In genomic region chr7:45867871-45868270, GRCm38 (mm10) we compare ENCODE assay signal across 11 mouse cellular contexts. TPM values are rescaled to one million over a fixed set of nuclear protein-coding genes. Genes with fewer than 3 reads are reported as not detected.
DNase-seq lines count a peak whose midpoint lies in the region; ATAC-seq and TF ChIP-seq lines count a peak whose summit lies in the region.
"Had no signal": no experiment of that assay in that cellular context is flagged by ENCODE, and none has a peak within 500 bp of the region (broad histone marks: within the 10 kb centered on the region; RNA-seq: fewer than 3 reads in every experiment).

No protein-coding gene starts in this region.

- peak overlapping the region; percentile 16; the same call in 1 of the 2 replicates for H3K4me2 ChIP-seq in stomach, embryonic 15.5 days
- no peak overlapping the region for H3K4me2 ChIP-seq in stomach, postnatal 0 days (replicated peaks; ENCODE audit: low read depth)

- no peak overlapping the region for H3K4me3 ChIP-seq in stomach, embryonic 15.5 days (replicated peaks)
- no peak overlapping the region for H3K4me3 ChIP-seq in stomach, postnatal 0 days (ENCODE audit: low read depth, low read length)
- peak overlapping the region; percentile 72; the same call in 1 of the 2 replicates for H3K4me3 ChIP-seq in hindbrain, embryonic 10.5 days
- H3K4me3 ChIP-seq in midbrain, embryonic 10.5 days, result peak overlapping the region; percentile 26; the same call in 1 of the 2 replicates
- H3K4me3 ChIP-seq: erythroblast, embryonic 14.5 days had no signal

- no peaks in the 10 kb centered on the region for H3K9me3 ChIP-seq in stomach, embryonic 15.5 days
- no peaks in the 10 kb centered on the region for H3K9me3 ChIP-seq in stomach, postnatal 0 days (ENCODE audit: control insufficient read depth, low read length)
- no peaks in the 10 kb centered on the region for H3K9me3 ChIP-seq in hindbrain, embryonic 10.5 days
- no peaks in the 10 kb centered on the region for H3K9me3 ChIP-seq in midbrain, embryonic 10.5 days (replicated peaks)

- no peak for ATAC-seq in stomach, embryonic 15.5 days (ENCODE audit: insufficient read depth, low FRiP score, low read depth)
- no peak for ATAC-seq in stomach, postnatal 0 days (ENCODE audit: low FRiP score, low TSS enrichment)
- ATAC-seq in granulocyte monocyte progenitor cell, adult 5-6 weeks (replicated peaks; ENCODE audit: poor library complexity, severe bottlenecking), result no peak

- no peak for TF ChIP-seq EP300 in stomach, postnatal 0 days (optimal IDR thresholded peaks at IDR 0.05)

- DNase-seq in stomach, postnatal 0 days (ENCODE audit: low spot score), result no peak
- peak; percentile 40 for DNase-seq in hindbrain, embryonic 10.5 days (ENCODE audit: low spot score)
- peak; percentile 44 for DNase-seq in midbrain, embryonic 10.5 days (ENCODE audit: low spot score)
- no peak for DNase-seq in cerebellum, adult 8-10 months
- no peak for DNase-seq in retina, postnatal 1 day
- DNase-seq: liver; lung, postnatal 36 days; thymus, postnatal 36 days had no signal

- H3K9ac ChIP-seq in stomach, embryonic 15.5 days, result no peak overlapping the region
- no peak overlapping the region for H3K9ac ChIP-seq in stomach, postnatal 0 days (ENCODE audit: low read length)

- 43% methylated on average over 2 of the region's 2 CpGs for WGBS in stomach, embryonic 15.5 days
- 52% methylated on average over 2 of the region's 2 CpGs for WGBS in stomach, postnatal 0 days
- 0% methylated on average over 2 of the region's 2 CpGs for WGBS in hindbrain, embryonic 10.5 days
- 11% methylated on average over 2 of the region's 2 CpGs for WGBS in midbrain, embryonic 10.5 days

- H3K27me3 ChIP-seq in stomach, embryonic 15.5 days (replicated peaks), result peaks cover 37% of the 10 kb centered on the region
- H3K27me3 ChIP-seq in stomach, postnatal 0 days (ENCODE audit: control insufficient read depth, insufficient read depth, low read length), result peaks cover 3% of the 10 kb centered on the region; the same call in 1 of the 2 replicates
- H3K27me3 ChIP-seq in hindbrain, embryonic 10.5 days (ENCODE audit: insufficient read depth, poor library complexity, severe bottlenecking), result peaks cover 89% of the 10 kb centered on the region
- peaks cover 95% of the 10 kb centered on the region for H3K27me3 ChIP-seq in midbrain, embryonic 10.5 days (ENCODE audit: low read depth, poor library complexity, severe bottlenecking)

- TF ChIP-seq CTCF in stomach, postnatal 0 days (IDR thresholded peaks at IDR 0.05; ENCODE audit: low read depth), result no peak

- no peaks in the 10 kb centered on the region for H3K36me3 ChIP-seq in stomach, embryonic 15.5 days
- no peaks in the 10 kb centered on the region for H3K36me3 ChIP-seq in stomach, postnatal 0 days (ENCODE audit: control insufficient read depth, insufficient read depth, low read length)
- no peaks in the 10 kb centered on the region for H3K36me3 ChIP-seq in hindbrain, embryonic 10.5 days
- H3K36me3 ChIP-seq in midbrain, embryonic 10.5 days, result no peaks in the 10 kb centered on the region

- peaks cover 30% of the 10 kb centered on the region for H3K4me1 ChIP-seq in stomach, embryonic 15.5 days
- H3K4me1 ChIP-seq in stomach, postnatal 0 days (replicated peaks; ENCODE audit: control insufficient read depth, insufficient read depth), result no peaks in the 10 kb centered on the region
- H3K4me1 ChIP-seq in hindbrain, embryonic 10.5 days (replicated peaks), result peaks cover 54% of the 10 kb centered on the region
- H3K4me1 ChIP-seq in midbrain, embryonic 10.5 days, result peaks cover 52% of the 10 kb centered on the region

- H3K27ac ChIP-seq in stomach, embryonic 15.5 days, result no peak overlapping the region
- H3K27ac ChIP-seq in stomach, postnatal 0 days (replicated peaks), result no peak overlapping the region
- H3K27ac ChIP-seq in hindbrain, embryonic 10.5 days, result peak overlapping the region; percentile 23; the same call in 1 of the 2 replicates
- 0 out of 2 replicates have a peak overlapping the region, but pooled peaks have one; percentile 0 for H3K27ac ChIP-seq in midbrain, embryonic 10.5 days (replicated peaks)

RNA-seq across cellular contexts. Expression of gene Kdelr1, which starts 4.7 kb away (rescaled TPM):
- polyA plus RNA-seq in stomach, embryonic 15.5 days (2015; fragmentation: Nextera tagmentation; extraction: Ambion mirVana), result 72.0 and 79.7 TPM in 2 replicates
- polyA plus RNA-seq in stomach, postnatal 0 days (2015; fragmentation: Nextera tagmentation; extraction: Ambion mirVana), result 49.8 and 54.6 TPM in 2 replicates
- 37.6 and 67.7 TPM in 2 replicates for polyA plus RNA-seq in hindbrain, embryonic 10.5 days (2016; fragmentation: Nextera tagmentation; extraction: Ambion mirVana)
- polyA plus RNA-seq in midbrain, embryonic 10.5 days (2016; fragmentation: Nextera tagmentation; extraction: Ambion mirVana), result 36.1 and 39.0 TPM in 2 replicates
- total RNA-seq in granulocyte monocyte progenitor cell, adult 5-6 weeks (2014; fragmentation: Nextera tagmentation), result 123 and 143 TPM in 2 replicates
- total RNA-seq in granulocyte monocyte progenitor cell, adult 5-6 weeks (2017), result 65.2 and 72.5 TPM in 2 replicates

RNA-seq across cellular contexts. Expression of gene Grin2d, which starts 10.3 kb away (rescaled TPM):
- 0.64 and 0.67 TPM in 2 replicates for polyA plus RNA-seq in stomach, embryonic 15.5 days (2015; fragmentation: Nextera tagmentation; extraction: Ambion mirVana)
- polyA plus RNA-seq in stomach, postnatal 0 days (2015; fragmentation: Nextera tagmentation; extraction: Ambion mirVana), result 0.35 and 0.38 TPM in 2 replicates
- 0.19 and 0.33 TPM in 2 replicates for polyA plus RNA-seq in hindbrain, embryonic 10.5 days (2016; fragmentation: Nextera tagmentation; extraction: Ambion mirVana)
- 0.16 and 0.34 TPM in 2 replicates for polyA plus RNA-seq in midbrain, embryonic 10.5 days (2016; fragmentation: Nextera tagmentation; extraction: Ambion mirVana)
- 0.15 TPM in 1 of 2 replicates, not detected in the other for total RNA-seq in granulocyte monocyte progenitor cell, adult 5-6 weeks (2014; fragmentation: Nextera tagmentation)
- total RNA-seq in granulocyte monocyte progenitor cell, adult 5-6 weeks (2017), result 0.09 TPM in 1 of 2 replicates, not detected in the other

RNA-seq across cellular contexts. Expression of gene Syngr4, which starts 28.6 kb away (rescaled TPM):
- 0.80 and 1.1 TPM in 2 replicates for polyA plus RNA-seq in stomach, embryonic 15.5 days (2015; fragmentation: Nextera tagmentation; extraction: Ambion mirVana)
- polyA plus RNA-seq in stomach, postnatal 0 days (2015; fragmentation: Nextera tagmentation; extraction: Ambion mirVana), result 0.46 and 0.79 TPM in 2 replicates
- polyA plus RNA-seq in hindbrain, embryonic 10.5 days (2016; fragmentation: Nextera tagmentation; extraction: Ambion mirVana), result 1.1 and 1.3 TPM in 2 replicates
- polyA plus RNA-seq in midbrain, embryonic 10.5 days (2016; fragmentation: Nextera tagmentation; extraction: Ambion mirVana), result 1.5 and 1.7 TPM in 2 replicates
- total RNA-seq in granulocyte monocyte progenitor cell, adult 5-6 weeks (2014; fragmentation: Nextera tagmentation), result 3.7 and 4.0 TPM in 2 replicates
- 0.41 TPM in 1 of 2 replicates, not detected in the other for total RNA-seq in granulocyte monocyte progenitor cell, adult 5-6 weeks (2017)

RNA-seq across cellular contexts. Expression of gene Tmem143, which starts 28.9 kb away (rescaled TPM):
- 5.8 and 6.8 TPM in 2 replicates for polyA plus RNA-seq in stomach, embryonic 15.5 days (2015; fragmentation: Nextera tagmentation; extraction: Ambion mirVana)
- 3.1 and 3.2 TPM in 2 replicates for polyA plus RNA-seq in stomach, postnatal 0 days (2015; fragmentation: Nextera tagmentation; extraction: Ambion mirVana)
- polyA plus RNA-seq in hindbrain, embryonic 10.5 days (2016; fragmentation: Nextera tagmentation; extraction: Ambion mirVana), result 4.5 and 4.8 TPM in 2 replicates
- 4.4 and 5.1 TPM in 2 replicates for polyA plus RNA-seq in midbrain, embryonic 10.5 days (2016; fragmentation: Nextera tagmentation; extraction: Ambion mirVana)
- total RNA-seq in granulocyte monocyte progenitor cell, adult 5-6 weeks (2014; fragmentation: Nextera tagmentation), result 14.5 and 21.2 TPM in 2 replicates
- total RNA-seq in granulocyte monocyte progenitor cell, adult 5-6 weeks (2017), result 9.5 and 12.5 TPM in 2 replicates

RNA-seq across cellular contexts. Expression of gene Grwd1, which starts 37.1 kb away (rescaled TPM):
- polyA plus RNA-seq in stomach, embryonic 15.5 days (2015; fragmentation: Nextera tagmentation; extraction: Ambion mirVana), result 57.0 and 64.3 TPM in 2 replicates
- 25.6 and 25.7 TPM in 2 replicates for polyA plus RNA-seq in stomach, postnatal 0 days (2015; fragmentation: Nextera tagmentation; extraction: Ambion mirVana)
- 85.2 and 110 TPM in 2 replicates for polyA plus RNA-seq in hindbrain, embryonic 10.5 days (2016; fragmentation: Nextera tagmentation; extraction: Ambion mirVana)
- 95.8 and 119 TPM in 2 replicates for polyA plus RNA-seq in midbrain, embryonic 10.5 days (2016; fragmentation: Nextera tagmentation; extraction: Ambion mirVana)
- 30.9 and 33.6 TPM in 2 replicates for total RNA-seq in granulocyte monocyte progenitor cell, adult 5-6 weeks (2014; fragmentation: Nextera tagmentation)
- total RNA-seq in granulocyte monocyte progenitor cell, adult 5-6 weeks (2017), result 21.9 and 27.3 TPM in 2 replicates

Comparison
In these comparisons a context has a peak if more than half of its experiments do, and no peak if none do; other contexts are left out.
1. H3K27ac ChIP-seq: peak in hindbrain, embryonic 10.5 days (single experiment) and midbrain, embryonic 10.5 days (single experiment); none in stomach, embryonic 15.5 days (single experiment) and stomach, postnatal 0 days (single experiment).
2. H3K4me3 ChIP-seq: peak in hindbrain, embryonic 10.5 days (single experiment) and midbrain, embryonic 10.5 days (single experiment); none in stomach, embryonic 15.5 days (single experiment) and stomach, postnatal 0 days (single experiment).
3. DNase-seq: peak in hindbrain, embryonic 10.5 days (single experiment) and midbrain, embryonic 10.5 days (single experiment); none in stomach, postnatal 0 days (single experiment), cerebellum, adult 8-10 months (single experiment) and retina, postnatal 1 day (single experiment).